Mouse (Mus musculus) liver, embryonic 12.5 days (tissue): Measurements from ENCODE around the gene Clic1. TPM values are rescaled to one million over a fixed set of nuclear protein-coding genes. Genes with fewer than 3 reads are reported as not detected.

Source experiments
- ATAC-seq: fragments of 200-750 bp; cut with Nextera tagmentation; 2 replicates; pipeline ENCODE4 v1.8.0; 2017; ENCODE audit warnings: moderate number of reproducible peaks, mild to moderate bottlenecking, moderate library complexity
- H3K27ac ChIP-seq: fragments of 300-500 bp; sonication (generic); 2 replicates; pipeline ENCODE4 v1.5.1; 2016; ENCODE audit warnings: mild to moderate bottlenecking
- H3K27me3 ChIP-seq: fragments of 300-500 bp; sonication (generic); replicated peaks from 2 replicates; pipeline ENCODE4 v1.6.1; 2016; ENCODE audit warnings: mild to moderate bottlenecking, moderate library complexity
- H3K36me3 ChIP-seq: fragments of 300-500 bp; sonication (generic); 2 replicates; pipeline ENCODE4 v1.6.1; 2016; ENCODE audit warnings: mild to moderate bottlenecking, moderate library complexity
- H3K4me1 ChIP-seq: fragments of 300-500 bp; sonication (generic); 2 replicates; pipeline ENCODE4 v1.6.1; 2016
- H3K4me2 ChIP-seq: fragments of 300-500 bp; sonication (generic); 2 replicates; pipeline ENCODE4 v1.6.1; 2016; ENCODE audit warnings: mild to moderate bottlenecking, moderate library complexity
- H3K4me3 ChIP-seq: fragments of 300-500 bp; sonication (generic); 2 replicates; pipeline ENCODE4 v1.5.1; 2016; ENCODE audit warnings: mild to moderate bottlenecking, moderate library complexity
- H3K9ac ChIP-seq: fragments of 300-500 bp; sonication (generic); 2 replicates; pipeline ENCODE4 v1.6.1; 2016; ENCODE audit warnings: mild to moderate bottlenecking, moderate library complexity
- H3K9me3 ChIP-seq: fragments of 300-500 bp; sonication (generic); replicated peaks from 2 replicates; pipeline ENCODE4 v1.6.1; 2016; ENCODE audit warnings: mild to moderate bottlenecking, moderate library complexity
- WGBS: fragments of 180-500 bp; shearing (Covaris S2); methylation state at CpG from one replicate; pipeline ENCODE4 v1.1.7; 2016; ENCODE audit not compliant: insufficient replicate concordance; 5-methylcytosine and 5-hydroxymethylcytosine counted together
- polyA plus RNA-seq: library from polyadenylated mRNA; unstranded; fragments of >200 nt; fragmentation: Nextera tagmentation; extraction: Ambion mirVana; gene quantifications from 2 replicates; pipeline ENCODE4 v1.2.1, GENCODE M21; 2016

Clic1 gene
- polyA plus RNA-seq, 1 experiment from 2014 or later, result 162 TPM

DNA sequence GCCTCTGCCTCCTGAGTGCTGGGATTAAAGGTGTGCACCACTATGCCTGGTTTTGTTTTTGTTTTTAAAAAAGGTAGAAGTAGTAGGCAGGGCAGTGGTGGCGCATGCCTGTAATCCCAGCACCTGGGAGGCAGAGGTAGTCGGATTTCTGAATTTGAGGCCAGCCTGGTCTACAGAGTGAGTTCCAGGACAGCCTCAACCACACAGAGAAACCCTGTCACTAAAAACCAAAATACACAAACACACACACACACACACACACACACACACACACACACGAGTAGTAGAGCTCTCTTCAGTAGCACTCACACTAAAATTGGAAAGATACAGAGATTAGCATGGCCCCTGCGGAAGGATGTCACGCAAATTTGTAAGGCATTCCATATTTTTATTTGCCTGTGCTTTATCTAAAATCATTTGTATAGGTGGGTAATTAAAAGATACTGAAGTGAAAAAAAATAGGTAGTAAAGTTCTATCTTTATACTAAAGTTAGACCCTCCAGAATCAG lies 780 bp upstream of the Clic1 start:
- Histone ChIP-seq H3K27me3 (no peaks in the 10 kb centered on the region), H3K9ac (peak overlapping the region; percentile 92), H3K36me3 (peaks cover 20% of the 10 kb centered on the region), H3K4me2 (peak overlapping the region; percentile 98), H3K4me3 (peak overlapping the region; percentile 88; the same call in 1 of the 2 replicates), H3K27ac (peak overlapping the region; percentile 94), H3K4me1 (peaks cover 85% of the 10 kb centered on the region), H3K9me3 (no peaks in the 10 kb centered on the region)
- WGBS, result 36% methylated on average over 5 of the region's 5 CpGs
- no peak for ATAC-seq

GRCm38 (mm10) chr17:35050126-35050750 lies 472 bp downstream of the Clic1 start:
- peak; percentile 46 for ATAC-seq
- H3K36me3 ChIP-seq, result peaks cover 33% of the 10 kb centered on the region
- H3K4me1 ChIP-seq, result peaks cover 73% of the 10 kb centered on the region
- no peaks in the 10 kb centered on the region for H3K9me3 ChIP-seq
- WGBS, result under 1% methylated on average over 27 of the region's 27 CpGs
- H3K4me2 ChIP-seq, result peak overlapping the region; percentile 98
- H3K27me3 ChIP-seq, result no peaks in the 10 kb centered on the region
- H3K27ac ChIP-seq, result peak overlapping the region; percentile 94
- H3K9ac ChIP-seq, result peak overlapping the region; percentile 92
- peak overlapping the region; percentile 88 for H3K4me3 ChIP-seq

- H3K27ac ChIP-seq, result peak overlapping the region; percentile 94
- peaks cover 45% of the 10 kb centered on the region for H3K36me3 ChIP-seq
- H3K9ac ChIP-seq, result peak overlapping the region; percentile 92
- peaks cover 72% of the 10 kb centered on the region for H3K4me1 ChIP-seq
- H3K9me3 ChIP-seq, result no peaks in the 10 kb centered on the region
- peak overlapping the region; percentile 88 for H3K4me3 ChIP-seq
- ATAC-seq, result peak; percentile 53
- WGBS, result 3% methylated on average over 21 of the region's 21 CpGs
- peak overlapping the region; percentile 98 for H3K4me2 ChIP-seq
- no peaks in the 10 kb centered on the region for H3K27me3 ChIP-seq
Observed at GRCm38 (mm10) chr17:35051156-35052086, 1.7 kb downstream of the Clic1 start.

DNA sequence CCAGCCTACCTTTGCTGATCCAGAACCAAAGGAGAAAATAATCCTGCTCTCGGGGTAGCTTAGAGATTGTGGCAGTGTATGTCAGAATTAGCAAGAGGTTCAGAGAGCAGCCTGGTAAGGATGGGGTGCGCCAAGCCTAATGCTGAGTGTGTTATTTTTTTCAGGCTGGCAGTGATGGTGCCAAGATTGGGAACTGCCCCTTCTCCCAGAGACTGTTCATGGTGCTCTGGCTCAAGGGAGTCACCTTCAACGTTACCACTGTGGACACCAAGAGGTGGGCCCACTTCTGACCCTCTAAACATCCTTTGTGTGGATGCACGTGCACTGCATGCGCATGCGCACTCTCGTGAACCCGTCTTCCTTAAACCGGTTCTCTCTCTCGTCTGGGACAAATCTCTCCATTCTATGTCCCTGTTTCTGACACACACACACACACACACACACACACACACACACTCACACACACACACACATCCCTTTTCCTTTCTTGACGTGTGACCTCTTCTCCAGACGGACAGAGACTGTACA lies 2.6 kb downstream of the Clic1 start:
- no peak for ATAC-seq
- peak overlapping the region; percentile 88 for H3K4me3 ChIP-seq
- WGBS, result 79% methylated on average over 12 of the region's 12 CpGs
- H3K9me3 ChIP-seq, result no peaks in the 10 kb centered on the region
- H3K27ac ChIP-seq, result peak overlapping the region; percentile 94
- H3K36me3 ChIP-seq, result peaks cover 53% of the 10 kb centered on the region
- H3K9ac ChIP-seq, result peak overlapping the region; percentile 92
- peaks cover 69% of the 10 kb centered on the region for H3K4me1 ChIP-seq
- H3K27me3 ChIP-seq, result no peaks in the 10 kb centered on the region
- H3K4me2 ChIP-seq, result peak overlapping the region; percentile 98

GRCm38 (mm10) chr17:35055691-35056495 lies 6.1 kb downstream of the Clic1 start:
- no peak overlapping the region for H3K4me3 ChIP-seq
- no peak overlapping the region; the same call in 1 of the 2 replicates for H3K27ac ChIP-seq
- 82% methylated on average over 7 of the region's 7 CpGs for WGBS
- no peaks in the 10 kb centered on the region for H3K9me3 ChIP-seq
- H3K9ac ChIP-seq, result no peak overlapping the region
- peaks cover 69% of the 10 kb centered on the region for H3K36me3 ChIP-seq
- H3K4me2 ChIP-seq, result no peak overlapping the region
- H3K27me3 ChIP-seq, result 0 out of 2 replicates have a peak, but pooled peaks cover 4% of the 10 kb centered on the region
- no peak for ATAC-seq
- peaks cover 75% of the 10 kb centered on the region for H3K4me1 ChIP-seq

GRCm38 (mm10) chr17:35057090-35057489 lies 7.3 kb downstream of the Clic1 start:
- Histone ChIP-seq H3K4me3 (no peak overlapping the region), H3K9ac (peak overlapping the region; percentile 5; the same call in 1 of the 2 replicates), H3K4me2 (no peak overlapping the region), H3K9me3 (no peaks in the 10 kb centered on the region), H3K27ac (peak overlapping the region; percentile 49; the same call in 1 of the 2 replicates), H3K4me1 (peaks cover 73% of the 10 kb centered on the region), H3K36me3 (peaks cover 77% of the 10 kb centered on the region), H3K27me3 (peaks cover 10% of the 10 kb centered on the region; the same call in 1 of the 2 replicates)
- ATAC-seq, result no peak
- 36% methylated on average over 3 of the region's 3 CpGs for WGBS

GRCm38 (mm10) chr17:35058316-35058715 lies 8.6 kb downstream of the Clic1 start:
- Histone ChIP-seq H3K27me3 (peaks cover 16% of the 10 kb centered on the region), H3K36me3 (peaks cover 65% of the 10 kb centered on the region), H3K27ac (0 out of 2 replicates have a peak overlapping the region, but pooled peaks have one; percentile 74), H3K9ac (no peak overlapping the region), H3K4me3 (peak overlapping the region; percentile 63; the same call in 1 of the 2 replicates), H3K9me3 (no peaks in the 10 kb centered on the region), H3K4me1 (peaks cover 63% of the 10 kb centered on the region), H3K4me2 (peak overlapping the region; percentile 93)
- 67% methylated on average over 9 of the region's 9 CpGs for WGBS
- ATAC-seq, result no peak

- H3K36me3 ChIP-seq, result peaks cover 56% of the 10 kb centered on the region
- no peaks in the 10 kb centered on the region for H3K9me3 ChIP-seq
- peak within 1 kb of the TSS; percentile 63 for H3K4me3 ChIP-seq
- ATAC-seq, result peak; percentile 77
- H3K27me3 ChIP-seq, result peaks cover 25% of the 10 kb centered on the region
- H3K9ac ChIP-seq, result peak within 1 kb of the TSS; percentile 70
- H3K4me1 ChIP-seq, result peaks cover 62% of the 10 kb centered on the region
- peak within 1 kb of the TSS; percentile 74 for H3K27ac ChIP-seq
- peak within 1 kb of the TSS; percentile 93 for H3K4me2 ChIP-seq
- WGBS, result 1% methylated on average over 57 of the region's 57 CpGs
Observed at GRCm38 (mm10) chr17:35058911-35059892, 9.4 kb downstream of the Clic1 start, which contains the start of gene Ddah2. Gene Ddah2, plus strand, starts transcription at chr17:35059035.

GRCm38 (mm10) chr17:35060071-35060470 lies 10.3 kb downstream of the Clic1 start:
- ATAC-seq, result no peak
- H3K4me2 ChIP-seq, result peak overlapping the region; percentile 93
- peaks cover 70% of the 10 kb centered on the region for H3K4me1 ChIP-seq
- H3K4me3 ChIP-seq, result peak overlapping the region; percentile 63
- peak overlapping the region; percentile 70; the same call in 1 of the 2 replicates for H3K9ac ChIP-seq
- 41% methylated on average over 14 of the region's 14 CpGs for WGBS
- H3K9me3 ChIP-seq, result no peaks in the 10 kb centered on the region
- peaks cover 47% of the 10 kb centered on the region for H3K36me3 ChIP-seq
- H3K27me3 ChIP-seq, result peaks cover 33% of the 10 kb centered on the region
- H3K27ac ChIP-seq, result no peak overlapping the region

GRCm38 (mm10) chr17:35060737-35061297 lies 11.1 kb downstream of the Clic1 start:
- H3K36me3 ChIP-seq, result peaks cover 40% of the 10 kb centered on the region
- no peak overlapping the region for H3K27ac ChIP-seq
- peaks cover 41% of the 10 kb centered on the region for H3K27me3 ChIP-seq
- no peak overlapping the region for H3K4me2 ChIP-seq
- H3K4me3 ChIP-seq, result no peak overlapping the region
- no peak overlapping the region for H3K9ac ChIP-seq
- ATAC-seq, result no peak
- WGBS, result 62% methylated on average over 22 of the region's 22 CpGs
- no peaks in the 10 kb centered on the region for H3K9me3 ChIP-seq
- peaks cover 74% of the 10 kb centered on the region for H3K4me1 ChIP-seq
